Mouse (Mus musculus) intestine, embryonic 15.5 days (tissue): ENCODE measurements at regions not wholly inside any gene's neighbourhood (a gene's known extent, or its start where the extent isn't known, plus 50 kb on each side); places are given as distances from the start of the nearest gene placed in this dataset.

ENCODE experiments used
- ATAC-seq: fragments of 200-750 bp; cut with Nextera tagmentation; 2 replicates; pipeline ENCODE4 v1.8.0; 2017; ENCODE audit warnings: moderate TSS enrichment, moderate library complexity
- H3K27ac ChIP-seq: fragments of 300-500 bp; sonication (generic); 2 replicates; pipeline ENCODE4 v1.5.1; 2015; ENCODE audit warnings: mild to moderate bottlenecking, inconsistent platforms
- H3K27me3 ChIP-seq: fragments of 300-500 bp; sonication (generic); replicated peaks from 2 replicates; pipeline ENCODE4 v1.6.1; 2015; ENCODE audit warnings: inconsistent platforms
- H3K36me3 ChIP-seq: fragments of 300-500 bp; sonication (generic); 2 replicates; pipeline ENCODE4 v1.6.1; 2015; ENCODE audit warnings: inconsistent platforms
- H3K4me1 ChIP-seq: fragments of 300-500 bp; sonication (generic); replicated peaks from 2 replicates; pipeline ENCODE4 v1.6.1; 2015; ENCODE audit warnings: inconsistent platforms
- H3K4me2 ChIP-seq: fragments of 300-500 bp; sonication (generic); replicated peaks from 2 replicates; pipeline ENCODE4 v1.6.1; 2015; ENCODE audit warnings: mild to moderate bottlenecking, inconsistent platforms
- H3K4me3 ChIP-seq: fragments of 300-500 bp; sonication (generic); replicated peaks from 2 replicates; pipeline ENCODE4 v1.5.1; 2015; ENCODE audit warnings: inconsistent platforms
- H3K9ac ChIP-seq: fragments of 300-500 bp; sonication (generic); 2 replicates; pipeline ENCODE4 v1.6.1; 2015; ENCODE audit warnings: inconsistent platforms
- H3K9me3 ChIP-seq: fragments of 300-500 bp; sonication (generic); 2 replicates; pipeline ENCODE4 v1.6.1; 2016; ENCODE audit warnings: inconsistent platforms
- WGBS: fragments of 180-500 bp; shearing (Covaris S2); methylation state at CpG from one replicate; pipeline ENCODE4 v1.1.7; 2015; 5-methylcytosine and 5-hydroxymethylcytosine counted together

DNA sequence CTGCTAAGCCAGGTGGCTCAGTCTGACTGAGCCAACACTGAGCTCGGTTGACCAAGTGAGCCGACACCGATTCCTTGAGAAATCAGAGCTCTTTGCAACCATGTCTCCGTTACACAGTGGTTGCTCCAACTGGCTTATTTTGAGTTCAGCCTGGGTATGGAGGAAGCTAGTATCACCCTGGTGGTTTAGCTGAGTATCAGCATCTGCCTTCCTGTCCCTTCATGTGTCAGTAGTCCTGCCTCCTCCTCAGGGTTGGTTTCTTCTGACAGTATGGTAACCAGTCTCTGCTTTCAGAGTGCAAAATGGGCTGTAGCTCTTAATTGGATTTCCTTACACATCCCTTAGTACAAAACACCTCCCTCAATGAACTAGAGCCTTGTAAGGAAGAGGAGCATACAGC, 66.2 kb upstream of the Foxn3 start:
- H3K36me3 ChIP-seq, result no peaks in the 10 kb centered on the region
- no peak overlapping the region for H3K4me2 ChIP-seq
- peaks cover 10% of the 10 kb centered on the region for H3K27me3 ChIP-seq
- 0 out of 2 replicates have a peak, but pooled peaks cover 4% of the 10 kb centered on the region for H3K4me1 ChIP-seq
- no peak overlapping the region for H3K27ac ChIP-seq
- H3K9me3 ChIP-seq, result no peaks in the 10 kb centered on the region
- 93% methylated on average over 4 of the region's 4 CpGs for WGBS
- H3K9ac ChIP-seq, result no peak overlapping the region
- no peak overlapping the region for H3K4me3 ChIP-seq
- ATAC-seq, result no peak

DNA sequence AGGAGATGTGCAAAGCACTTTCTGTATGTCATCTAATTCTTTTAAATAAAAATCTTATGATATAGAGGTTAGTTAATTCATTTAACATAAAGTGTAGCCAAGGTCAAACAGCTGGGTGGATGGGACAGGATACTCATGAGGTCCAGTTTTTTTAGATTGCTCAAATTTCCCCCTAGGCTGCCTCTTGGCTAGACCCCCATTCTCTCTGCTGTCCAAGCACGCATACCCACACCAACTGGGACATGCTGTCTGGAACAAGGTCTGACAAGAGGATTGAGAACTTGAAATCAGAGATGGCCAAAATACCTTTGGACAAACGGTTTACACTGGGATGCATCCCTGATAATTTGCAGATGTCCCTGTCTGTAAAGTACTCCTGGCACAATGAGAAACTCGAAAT, 65.0 kb upstream of the Foxn3 start:
- peaks cover 10% of the 10 kb centered on the region for H3K27me3 ChIP-seq
- H3K9ac ChIP-seq, result no peak overlapping the region
- H3K4me2 ChIP-seq, result peak overlapping the region; percentile 80
- no peak overlapping the region for H3K27ac ChIP-seq
- ATAC-seq, result no peak
- no peak overlapping the region for H3K4me3 ChIP-seq
- no peaks in the 10 kb centered on the region; the same call in 1 of the 2 replicates for H3K9me3 ChIP-seq
- 57% methylated on average over 3 of the region's 3 CpGs for WGBS
- H3K36me3 ChIP-seq, result no peaks in the 10 kb centered on the region
- 0 out of 2 replicates have a peak, but pooled peaks cover 4% of the 10 kb centered on the region for H3K4me1 ChIP-seq

DNA sequence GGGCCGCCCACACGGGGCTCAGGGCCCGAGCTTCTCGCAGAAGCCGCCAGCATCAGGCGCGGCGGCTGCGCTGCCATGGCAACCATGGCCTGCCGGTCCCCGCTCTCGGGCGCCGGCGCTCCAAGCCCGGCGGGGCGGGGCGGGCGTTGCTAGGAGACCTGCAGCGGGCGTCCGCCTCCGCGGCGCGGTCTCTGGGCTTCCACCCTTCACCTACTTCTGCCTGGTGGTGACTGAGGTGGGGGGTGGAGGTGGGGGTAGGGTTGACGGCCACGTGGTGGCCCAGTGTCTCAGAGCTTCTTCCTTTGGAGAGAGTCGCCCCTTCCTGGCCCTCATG, 64.5 kb upstream of the Foxn3 start:
- ATAC-seq, result peak; percentile 96

DNA sequence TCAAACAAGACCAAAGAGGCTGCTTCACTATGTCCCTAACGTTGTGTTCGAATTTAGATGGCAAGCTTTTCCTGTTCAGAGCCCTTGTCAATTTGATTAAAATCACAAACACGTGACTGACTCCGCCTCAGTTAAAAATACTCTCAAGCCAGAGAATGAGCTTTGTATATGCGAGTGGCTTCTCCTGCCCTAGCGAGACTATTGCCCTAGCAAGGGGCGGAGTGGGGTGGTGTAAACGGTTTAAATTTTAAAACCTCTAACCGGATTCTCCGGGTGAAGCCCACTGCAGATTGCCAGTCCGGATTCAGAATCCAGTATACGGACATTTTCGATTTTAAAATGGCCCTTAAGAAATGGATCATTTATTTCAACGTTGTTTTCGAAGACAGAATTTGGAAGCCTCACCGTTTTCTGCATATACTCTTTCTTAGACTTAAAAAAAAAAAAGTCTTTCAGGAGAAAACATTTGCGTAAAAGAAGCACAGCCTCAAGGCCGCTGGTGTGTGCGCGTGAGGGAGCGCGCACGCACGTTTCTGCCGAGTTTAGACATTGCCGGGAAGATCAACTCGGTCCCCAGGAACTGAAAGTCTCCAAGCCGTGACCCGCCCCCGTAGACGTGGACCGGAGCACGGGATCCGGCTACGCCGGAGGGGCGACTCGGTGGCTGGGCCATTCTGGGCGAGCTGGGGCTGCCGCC, 64.0 kb upstream of the Foxn3 start:
- Histone ChIP-seq H3K9me3 (no peaks in the 10 kb centered on the region; the same call in 1 of the 2 replicates), H3K27me3 (peaks cover 10% of the 10 kb centered on the region), H3K9ac (peak overlapping the region; percentile 36; the same call in 1 of the 2 replicates), H3K4me3 (peak overlapping the region; percentile 69), H3K36me3 (no peaks in the 10 kb centered on the region), H3K4me1 (0 out of 2 replicates have a peak, but pooled peaks cover 4% of the 10 kb centered on the region), H3K27ac (no peak overlapping the region), H3K4me2 (peak overlapping the region; percentile 80)
- peak; percentile 81; the same call in 1 of the 2 replicates for ATAC-seq
- WGBS, result 2% methylated on average over 40 of the region's 40 CpGs

More for the DNA sequence above, 64.5 kb upstream of the Foxn3 start:
- peak overlapping the region; percentile 69 for H3K4me3 ChIP-seq
- under 1% methylated on average over 30 of the region's 30 CpGs for WGBS
- 0 out of 2 replicates have a peak, but pooled peaks cover 4% of the 10 kb centered on the region for H3K4me1 ChIP-seq
- H3K36me3 ChIP-seq, result no peaks in the 10 kb centered on the region
- H3K9ac ChIP-seq, result peak overlapping the region; percentile 36; the same call in 1 of the 2 replicates
- no peak overlapping the region for H3K27ac ChIP-seq
- no peaks in the 10 kb centered on the region; the same call in 1 of the 2 replicates for H3K9me3 ChIP-seq
- peak overlapping the region; percentile 80 for H3K4me2 ChIP-seq
- peaks cover 10% of the 10 kb centered on the region for H3K27me3 ChIP-seq

DNA sequence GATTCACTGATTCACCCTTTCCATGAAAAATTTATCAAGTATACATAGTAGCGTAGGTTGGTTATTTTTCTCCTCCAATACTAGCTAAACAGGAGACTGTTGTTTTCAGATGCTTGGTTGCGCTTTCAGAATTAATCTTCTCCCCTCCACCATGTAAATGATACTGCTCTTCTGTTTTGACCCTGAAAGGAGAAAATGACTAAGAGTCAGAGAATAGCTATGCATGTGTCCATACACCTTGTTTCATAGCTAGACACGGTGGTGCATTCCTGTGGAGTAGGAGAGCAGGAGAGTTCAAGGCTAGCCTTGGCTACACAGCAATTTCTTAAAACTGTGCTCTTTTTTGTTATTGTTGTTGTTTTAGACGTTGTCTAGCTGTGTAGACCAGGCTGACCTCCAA, 62.8 kb upstream of the Foxn3 start:
- 0 out of 2 replicates have a peak, but pooled peaks cover 4% of the 10 kb centered on the region for H3K4me1 ChIP-seq
- no peaks in the 10 kb centered on the region for H3K36me3 ChIP-seq
- no peak overlapping the region for H3K4me3 ChIP-seq
- 84% methylated on average over 4 of the region's 4 CpGs for WGBS
- H3K27me3 ChIP-seq, result peaks cover 6% of the 10 kb centered on the region
- no peak for ATAC-seq
- no peak overlapping the region for H3K9ac ChIP-seq
- no peak overlapping the region for H3K4me2 ChIP-seq
- no peak overlapping the region for H3K27ac ChIP-seq
- no peaks in the 10 kb centered on the region; the same call in 1 of the 2 replicates for H3K9me3 ChIP-seq

DNA sequence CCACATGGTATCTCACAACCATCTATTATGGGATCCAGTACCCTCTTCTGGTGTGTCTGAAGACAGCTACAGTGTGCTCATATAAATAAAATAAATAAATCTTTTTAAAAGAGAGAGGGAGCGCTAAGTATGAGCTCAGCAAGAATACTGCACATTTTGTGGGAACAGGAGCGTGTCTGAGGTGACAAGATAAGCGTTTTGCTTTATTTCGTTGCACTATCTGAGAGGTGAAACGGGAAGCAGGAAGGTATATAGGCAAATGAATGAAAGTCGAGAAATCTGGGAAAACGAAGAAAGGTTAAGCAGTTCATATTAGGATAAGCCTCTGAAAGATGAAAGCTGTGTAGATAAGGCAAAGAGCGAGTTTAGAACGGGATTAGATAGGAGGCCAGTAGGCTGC, 61.7 kb upstream of the Foxn3 start:
- H3K9me3 ChIP-seq, result no peaks in the 10 kb centered on the region; the same call in 1 of the 2 replicates
- no peak overlapping the region for H3K27ac ChIP-seq
- no peak overlapping the region for H3K9ac ChIP-seq
- H3K27me3 ChIP-seq, result peaks cover 6% of the 10 kb centered on the region
- no peak overlapping the region for H3K4me3 ChIP-seq
- H3K4me1 ChIP-seq, result 0 out of 2 replicates have a peak, but pooled peaks cover 4% of the 10 kb centered on the region
- H3K36me3 ChIP-seq, result no peaks in the 10 kb centered on the region
- H3K4me2 ChIP-seq, result no peak overlapping the region
- 67% methylated on average over 9 of the region's 9 CpGs for WGBS
- no peak for ATAC-seq

DNA sequence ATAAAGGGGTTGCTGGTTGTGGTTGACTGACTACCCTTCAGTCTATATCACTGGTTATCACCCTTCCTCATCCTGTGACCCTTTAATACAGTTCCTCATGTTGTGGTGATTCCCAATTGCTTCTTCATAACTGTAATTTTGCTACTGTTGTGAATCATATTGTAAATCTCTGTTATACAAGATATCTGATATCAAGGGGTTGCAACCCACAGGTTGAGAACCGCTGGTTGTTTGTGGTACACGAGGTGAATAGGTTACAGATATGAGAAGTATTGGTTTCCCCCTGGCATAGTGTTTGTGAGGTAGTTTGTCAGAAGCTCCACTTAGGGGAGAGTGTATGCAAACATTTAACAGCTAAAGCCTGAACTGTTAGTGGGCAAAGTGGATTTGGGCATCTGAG, 58.9 kb upstream of the Foxn3 start:
- no peak overlapping the region for H3K9ac ChIP-seq
- no peaks in the 10 kb centered on the region for H3K4me1 ChIP-seq
- no peaks in the 10 kb centered on the region for H3K36me3 ChIP-seq
- H3K27ac ChIP-seq, result no peak overlapping the region
- ATAC-seq, result no peak
- H3K27me3 ChIP-seq, result no peaks in the 10 kb centered on the region
- no peaks in the 10 kb centered on the region; the same call in 1 of the 2 replicates for H3K9me3 ChIP-seq
- 88% methylated on average over 2 of the region's 2 CpGs for WGBS
- H3K4me3 ChIP-seq, result no peak overlapping the region
- H3K4me2 ChIP-seq, result no peak overlapping the region

DNA sequence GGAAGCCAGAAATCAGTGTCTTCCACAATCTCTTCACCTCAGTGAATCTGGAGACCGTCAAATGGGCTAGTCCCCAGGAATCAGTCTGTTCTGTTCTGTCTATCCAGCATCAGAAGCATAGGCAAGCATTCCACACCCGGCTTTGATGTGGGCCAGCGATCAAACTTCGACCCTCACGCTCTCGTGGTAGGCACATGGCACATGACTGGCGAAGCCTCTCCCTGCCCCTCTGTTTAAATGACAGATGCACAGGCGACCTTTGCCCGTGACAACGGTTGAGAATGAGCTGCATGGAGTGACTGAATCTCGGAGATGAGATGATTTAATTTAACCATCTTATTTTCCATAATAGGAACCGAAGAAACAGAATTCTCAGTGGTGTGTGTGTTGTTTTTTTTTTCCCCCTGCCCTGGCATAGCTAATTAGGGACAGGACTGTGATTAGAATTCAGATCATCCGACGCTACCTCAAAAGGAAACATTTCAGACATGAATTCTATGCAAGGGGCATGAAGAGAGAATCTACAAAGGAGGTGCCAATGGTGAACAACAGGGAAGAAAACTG, 53.9 kb upstream of the Foxn3 start:
- H3K4me1 ChIP-seq, result no peaks in the 10 kb centered on the region
- H3K4me3 ChIP-seq, result no peak overlapping the region
- no peak overlapping the region for H3K27ac ChIP-seq
- no peaks in the 10 kb centered on the region for H3K9me3 ChIP-seq
- WGBS, result 83% methylated on average over 14 of the region's 14 CpGs
- H3K9ac ChIP-seq, result no peak overlapping the region
- no peaks in the 10 kb centered on the region for H3K36me3 ChIP-seq
- no peaks in the 10 kb centered on the region for H3K27me3 ChIP-seq
- H3K4me2 ChIP-seq, result no peak overlapping the region
- ATAC-seq, result no peak

DNA sequence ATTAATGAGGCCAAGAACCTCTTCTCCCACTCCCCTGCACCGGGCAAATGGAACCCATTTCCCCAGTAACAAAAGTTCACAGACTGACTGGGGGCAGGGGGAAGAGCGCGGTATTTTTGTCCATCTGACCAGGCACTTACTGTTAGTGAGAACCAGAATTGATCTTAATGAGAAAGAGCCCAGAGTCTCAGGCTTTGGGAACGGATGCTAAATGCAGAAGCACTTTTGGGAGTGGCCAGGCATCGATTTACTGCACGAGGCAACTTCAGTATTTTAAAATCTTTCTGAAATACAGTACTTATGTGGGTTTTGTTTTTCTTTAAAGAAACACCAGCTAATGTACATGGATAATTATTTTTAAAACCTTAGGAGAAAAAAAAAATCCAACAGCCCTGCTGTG, 51.0 kb upstream of the Foxn3 start:
- ATAC-seq, result no peak
- H3K9ac ChIP-seq, result no peak overlapping the region

More for the DNA sequence above, 51.0 kb upstream of the Foxn3 start:
- H3K4me3 ChIP-seq, result no peak overlapping the region
- H3K4me1 ChIP-seq, result no peaks in the 10 kb centered on the region
- no peak overlapping the region for H3K27ac ChIP-seq
- no peak overlapping the region for H3K4me2 ChIP-seq
- H3K27me3 ChIP-seq, result no peaks in the 10 kb centered on the region
- 61% methylated on average over 6 of the region's 6 CpGs for WGBS
- H3K36me3 ChIP-seq, result no peaks in the 10 kb centered on the region
- H3K9me3 ChIP-seq, result no peaks in the 10 kb centered on the region
